Mouse (Mus musculus) MEL (cell line): ENCODE results near the gene Slc35d2. TPM values are rescaled to one million over a fixed set of nuclear protein-coding genes. Genes with fewer than 3 reads are reported as not detected.

Source experiments
- DNase-seq: peaks from one replicate; pipeline ENCODE4 v3.0.0; 2011; ENCODE audit warnings: low read depth, low spot score
- H3K27ac ChIP-seq: 2 replicates; pipeline ENCODE4 v1.5.1; 2012; ENCODE audit warnings: low read depth, mild to moderate bottlenecking, control low read depth, low read length, moderate library complexity; ENCODE audit not compliant: control insufficient read depth
- H3K27me3 ChIP-seq, 2 experiments: fragments of 150-350 bp in 1 of 2; sonication (generic) in 1 of 2; 2 replicates each; pipeline ENCODE4 v1.6.1; 2012; ENCODE audit warnings: low read length in 2 of 2, mild to moderate bottlenecking in 2 of 2, improper control_type of control experiment in 1 of 2, moderate library complexity in 1 of 2; ENCODE audit not compliant: insufficient read depth in 2 of 2, control insufficient read depth in 1 of 2
- H3K36me3 ChIP-seq, 2 experiments: 2 replicates each; pipeline ENCODE4 v1.6.1; 2012 to 2014; ENCODE audit warnings: low read length in 2 of 2, improper control_type of control experiment in 1 of 2, inconsistent platforms in 1 of 2, mild to moderate bottlenecking in 1 of 2; ENCODE audit not compliant: insufficient read depth in 2 of 2, control insufficient read depth in 1 of 2
- H3K4me1 ChIP-seq, 2 experiments: fragments of 150-350 bp in 1 of 2; sonication (generic) in 1 of 2; 2 replicates each; pipeline ENCODE4 v1.6.1; 2012; ENCODE audit warnings: low read length in 2 of 2, improper control_type of control experiment in 1 of 2, mild to moderate bottlenecking in 1 of 2; ENCODE audit not compliant: insufficient read depth in 2 of 2, control insufficient read depth in 1 of 2
- H3K4me3 ChIP-seq, 2 experiments: fragments of 150-350 bp in 1 of 2; sonication (generic) in 1 of 2; 2 replicates each; pipeline ENCODE4 v1.5.1; 2012; ENCODE audit warnings: low read depth in 2 of 2, low read length in 2 of 2, mild to moderate bottlenecking in 2 of 2, moderate library complexity in 2 of 2, control low read depth in 1 of 2, improper control_type of control experiment in 1 of 2; ENCODE audit not compliant: control insufficient read depth in 1 of 2, insufficient read depth in 1 of 2
- H3K79me2 ChIP-seq: 2 replicates; pipeline ENCODE4 v1.6.1; 2012; ENCODE audit warnings: mild to moderate bottlenecking, low read length, moderate library complexity; ENCODE audit not compliant: control insufficient read depth, poor library complexity, insufficient read depth
- H3K9ac ChIP-seq: 2 replicates; pipeline ENCODE4 v1.6.1; 2012; ENCODE audit warnings: low read depth, mild to moderate bottlenecking, control low read depth, low read length, moderate library complexity; ENCODE audit not compliant: control insufficient read depth, poor library complexity, severe bottlenecking
- H3K9me3 ChIP-seq: fragments of 150-350 bp; sonication (generic); replicated peaks from 2 replicates; pipeline ENCODE4 v1.6.1; 2012; ENCODE audit warnings: mild to moderate bottlenecking, low read length, improper control_type of control experiment, moderate library complexity; ENCODE audit not compliant: insufficient read depth
- BHLHE40 ChIP-seq: IDR thresholded peaks from 2 replicates; pipeline ENCODE4 v1.6.1; 2012; ENCODE audit warnings: low read depth, mild to moderate bottlenecking, inconsistent platforms, low read length, improper control_type of control experiment, borderline replicate concordance
- CHD1 ChIP-seq: IDR thresholded peaks from 2 replicates; pipeline ENCODE4 v1.6.1; 2012; ENCODE audit warnings: low read depth, mild to moderate bottlenecking, inconsistent platforms, low read length, improper control_type of control experiment
- HCFC1 ChIP-seq: IDR thresholded peaks from 2 replicates; pipeline ENCODE4 v1.6.1; 2012; ENCODE audit warnings: low read depth, mild to moderate bottlenecking, inconsistent platforms, low read length, improper control_type of control experiment, moderate library complexity
- KAT2A ChIP-seq: conservative IDR thresholded peaks from 2 replicates; pipeline ENCODE4 v1.6.1; 2012; ENCODE audit warnings: low read depth, low read length, improper control_type of control experiment, inconsistent platforms
- POLR2A ChIP-seq, 2 experiments: IDR thresholded peaks; 2 replicates each; pipeline ENCODE4 v1.6.1; 2011 to 2012; ENCODE audit warnings: low read length in 2 of 2, mild to moderate bottlenecking in 2 of 2, control low read depth in 1 of 2, improper control_type of control experiment in 1 of 2, low read depth in 1 of 2, moderate library complexity in 1 of 2; ENCODE audit not compliant: control insufficient read depth in 1 of 2, insufficient read depth in 1 of 2, poor library complexity in 1 of 2
- POLR2AphosphoS2 ChIP-seq: IDR thresholded peaks from 2 replicates; pipeline ENCODE4 v1.6.1; 2011; ENCODE audit warnings: low read length, improper control_type of control experiment
- RCOR1 ChIP-seq: IDR thresholded peaks from 2 replicates; pipeline ENCODE4 v1.6.1; 2012; ENCODE audit warnings: low read depth, mild to moderate bottlenecking, inconsistent platforms, low read length, improper control_type of control experiment
- TBP ChIP-seq: IDR thresholded peaks from 2 replicates; pipeline ENCODE4 v1.8.0; 2011; ENCODE audit warnings: low read depth, low read length, improper control_type of control experiment
- TCF12 ChIP-seq: IDR thresholded peaks from 2 replicates; pipeline ENCODE4 v1.6.1; 2014; ENCODE audit warnings: low read depth, mild to moderate bottlenecking, inconsistent platforms, low read length, improper control_type of control experiment, moderate library complexity
- UBTF ChIP-seq: IDR thresholded peaks from 2 replicates; pipeline ENCODE4 v1.6.1; 2012; ENCODE audit warnings: low read depth, mild to moderate bottlenecking, inconsistent platforms, low read length, improper control_type of control experiment, moderate library complexity, borderline replicate concordance; ENCODE audit not compliant: insufficient read depth
- ZC3H11A ChIP-seq: IDR thresholded peaks from 2 replicates; pipeline ENCODE4 v1.6.1; 2012; ENCODE audit warnings: low read depth, mild to moderate bottlenecking, inconsistent platforms, low read length, improper control_type of control experiment
- ZKSCAN1 ChIP-seq: IDR thresholded peaks from 2 replicates; pipeline ENCODE4 v1.6.1; 2012; ENCODE audit warnings: low read depth, mild to moderate bottlenecking, inconsistent platforms, low read length, improper control_type of control experiment, moderate library complexity
- ZMIZ1 ChIP-seq: IDR thresholded peaks from 2 replicates; pipeline ENCODE4 v1.6.1; 2012; ENCODE audit warnings: low read depth, mild to moderate bottlenecking, inconsistent platforms, low read length, improper control_type of control experiment, moderate library complexity
- ZNF384 ChIP-seq: IDR thresholded peaks from 2 replicates; pipeline ENCODE4 v1.6.1; 2012; ENCODE audit warnings: low read depth, mild to moderate bottlenecking, inconsistent platforms, low read length, improper control_type of control experiment
- polyA plus RNA-seq, 2 experiments: library from polyadenylated mRNA; stranded (reverse) in 1 of 2; unstranded in 1 of 2; fragments of >175 nt in 1 of 2; fragments of >200 nt in 1 of 2; gene quantifications; 2 replicates each; pipeline versions ENCODE4 v1.2.1 to v1.2.4; 2012; ENCODE audit warnings: low replicate concordance in 2 of 2, low read depth in 1 of 2; ENCODE audit not compliant: insufficient read length in 2 of 2, insufficient read depth in 1 of 2, missing spikeins in 1 of 2
- total RNA-seq: library from RNA; depleted of rRNA; stranded (reverse); fragments of 300-350 nt; gene quantifications from 2 replicates; pipeline ENCODE4 v1.2.3, GENCODE M21; 2012

Slc35d2 gene
- total and polyA plus RNA-seq, 3 experiments = 3.9 to 11.6 TPM; not detected in 1

GRCm38 (mm10) chr13:64110421-64110820, 18.7 kb downstream of the Slc35d2 start:
- no peaks in the 10 kb centered on the region for H3K9me3 ChIP-seq
- no peaks in the 10 kb centered on the region for H3K79me2 ChIP-seq
- no peaks in the 10 kb centered on the region for H3K36me3 ChIP-seq
- no peak overlapping the region for H3K27ac ChIP-seq
- DNase-seq = no peak
- H3K9ac ChIP-seq = no peak overlapping the region
- no peak for TF ChIP-seq POLR2A (IDR thresholded peaks at IDR 0.05; ENCODE audit: control insufficient read depth in 1 of 2, insufficient read depth in 1 of 2, low read depth in 1 of 2, low read length in 2 of 2, poor library complexity in 1 of 2)
- no peak for TF ChIP-seq TBP
- no peaks in the 10 kb centered on the region for H3K4me1 ChIP-seq
- H3K4me3 ChIP-seq = no peak overlapping the region
- no peaks in the 10 kb centered on the region for H3K27me3 ChIP-seq

GRCm38 (mm10) chr13:64108381-64108850, 20.8 kb downstream of the Slc35d2 start:
- H3K4me1 ChIP-seq = no peaks in the 10 kb centered on the region
- H3K79me2 ChIP-seq = no peaks in the 10 kb centered on the region
- no peak for DNase-seq
- no peaks in the 10 kb centered on the region for H3K9me3 ChIP-seq
- no peak overlapping the region for H3K4me3 ChIP-seq
- H3K9ac ChIP-seq = no peak overlapping the region
- no peak overlapping the region for H3K27ac ChIP-seq
- no peaks in the 10 kb centered on the region for H3K36me3 ChIP-seq
- TF ChIP-seq HCFC1 (no peak), BHLHE40 (no peak), UBTF (no peak), KAT2A (no peak), RCOR1 (no peak), CHD1 (no peak)
- TF ChIP-seq, all 39 proteins: peak for 0
- H3K27me3 ChIP-seq = no peaks in the 10 kb centered on the region

GRCm38 (mm10) chr13:64107535-64107934, 21.6 kb downstream of the Slc35d2 start:
- Histone ChIP-seq H3K9ac (no peak overlapping the region), H3K27ac (no peak overlapping the region), H3K27me3 (no peaks in the 10 kb centered on the region), H3K36me3 (no peaks in the 10 kb centered on the region), H3K9me3 (no peaks in the 10 kb centered on the region), H3K4me1 (no peaks in the 10 kb centered on the region), H3K4me3 (no peak overlapping the region), H3K79me2 (no peaks in the 10 kb centered on the region)
- TF ChIP-seq ZKSCAN1 (no peak), ZC3H11A (no peak), ZNF384 (no peak), ZMIZ1 (no peak), UBTF (no peak), TCF12 (no peak), POLR2AphosphoS2 (no peak)
- DNase-seq = no peak
